Mouse (Mus musculus): ENCODE data around the gene Ndst2. TPM values are rescaled to one million over a fixed set of nuclear protein-coding genes. Genes with fewer than 3 reads are reported as not detected.
"Not testable (repeated sequence)": the region's sequence is repeated elsewhere in the genome, so short reads cannot be mapped to it uniquely, and the experiment has no call there.

Ndst2 gene
- total and polyA plus RNA-seq, 3 experiments: 24.6 to 35.9 (median 25.0) TPM

- no peak for DNase-seq
Observed at GRCm38 (mm10) chr14:20738511-20738910, 4.1 kb upstream of the Ndst2 start.

- peak; percentile 58 for DNase-seq
Observed at GRCm38 (mm10) chr14:20737306-20737705, 2.9 kb upstream of the Ndst2 start.

GRCm38 (mm10) chr14:20735892-20736390 lies 1.6 kb upstream of the Ndst2 start:
- DNase-seq: no peak

- no peak for DNase-seq
Observed at GRCm38 (mm10) chr14:20735052-20735451, 690 bp upstream of the Ndst2 start.

GRCm38 (mm10) chr14:20733041-20733951 lies 1.1 kb downstream of the Ndst2 start:
- DNase-seq: peak; percentile 45

GRCm38 (mm10) chr14:20730853-20731602 lies 3.3 kb downstream of the Ndst2 start:
- no peak for DNase-seq

GRCm38 (mm10) chr14:20729871-20730270 lies 4.5 kb downstream of the Ndst2 start:
- DNase-seq: no peak

GRCm38 (mm10) chr14:20725660-20726339 lies 8.6 kb downstream of the Ndst2 start:
- no peak for DNase-seq

GRCm38 (mm10) chr14:20724043-20724442 lies 10.3 kb downstream of the Ndst2 start:
- peak; percentile 74 for DNase-seq

GRCm38 (mm10) chr14:20723006-20723405 lies 11.4 kb downstream of the Ndst2 start:
- DNase-seq: no peak

GRCm38 (mm10) chr14:20721371-20721770 lies 13.0 kb downstream of the Ndst2 start:
- DNase-seq: no peak

GRCm38 (mm10) chr14:20719767-20720166 lies 14.6 kb downstream of the Ndst2 start:
- no peak for DNase-seq

- no peak for DNase-seq
Observed at GRCm38 (mm10) chr14:20718443-20718842, 15.9 kb downstream of the Ndst2 start.

- DNase-seq: no peak
Observed at GRCm38 (mm10) chr14:20713832-20714231, 20.5 kb downstream of the Ndst2 start.

GRCm38 (mm10) chr14:20708239-20708638 lies 26.1 kb downstream of the Ndst2 start:
- no peak for DNase-seq

GRCm38 (mm10) chr14:20707201-20708190 lies 26.9 kb downstream of the Ndst2 start, which contains the start of gene Zswim8:
Gene Zswim8 (plus strand): TSS chr14:20707552.
- peak; percentile 95 for DNase-seq

GRCm38 (mm10) chr14:20703461-20703860 lies 30.9 kb downstream of the Ndst2 start:
- not testable (repeated sequence) for DNase-seq

GRCm38 (mm10) chr14:20702741-20703381 lies 31.5 kb downstream of the Ndst2 start, which contains the start of gene Chchd1:
Gene Chchd1 (plus strand): TSS chr14:20703006.
- DNase-seq: peak; percentile 94

GRCm38 (mm10) chr14:20702096-20702740 lies 32.1 kb downstream of the Ndst2 start:
- DNase-seq: no peak

- DNase-seq: no peak
Observed at GRCm38 (mm10) chr14:20701554-20701953, 32.8 kb downstream of the Ndst2 start.
